Mouse (Mus musculus) layer of hippocampus, postnatal 25 days (tissue): ENCODE measurements around the gene Mei4. TPM values are rescaled to one million over a fixed set of nuclear protein-coding genes. Genes with fewer than 3 reads are reported as not detected.

Experiments used
- DNase-seq, 2 experiments: peaks; one replicate each; pipeline ENCODE4 v3.0.0; 2022; ENCODE audit warnings: mixed read lengths in 2 of 2, low spot score in 1 of 2; ENCODE audit errors: extremely low spot score in 1 of 2
- total RNA-seq, 2 experiments: library from RNA; stranded (reverse); gene quantifications; 2 replicates each; pipeline ENCODE4 v1.2.3; 2021

Gene Mei4
- total RNA-seq, 2 experiments from 2014 or later = 1.1 TPM

DNA sequence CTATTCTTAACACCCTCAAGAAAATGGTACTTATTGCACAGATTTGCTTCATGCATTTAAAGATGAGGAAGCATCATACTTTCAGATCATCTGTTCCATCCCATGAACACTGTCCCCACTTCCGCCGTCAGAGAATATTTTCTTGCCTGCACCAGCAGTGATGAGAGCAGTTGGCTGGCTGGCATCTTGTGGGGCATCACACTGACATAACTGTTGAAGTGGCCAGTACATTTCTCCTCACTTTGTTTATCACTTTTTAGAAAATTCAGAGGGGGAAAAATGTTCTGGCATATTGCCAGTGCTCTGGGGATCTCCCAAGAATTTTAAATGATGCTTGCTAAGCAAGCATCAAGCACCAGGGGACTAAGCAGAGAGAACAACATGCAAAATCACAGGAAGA lies 251.4 kb downstream of the Mei4 start:
- DNase-seq = no peak

DNA sequence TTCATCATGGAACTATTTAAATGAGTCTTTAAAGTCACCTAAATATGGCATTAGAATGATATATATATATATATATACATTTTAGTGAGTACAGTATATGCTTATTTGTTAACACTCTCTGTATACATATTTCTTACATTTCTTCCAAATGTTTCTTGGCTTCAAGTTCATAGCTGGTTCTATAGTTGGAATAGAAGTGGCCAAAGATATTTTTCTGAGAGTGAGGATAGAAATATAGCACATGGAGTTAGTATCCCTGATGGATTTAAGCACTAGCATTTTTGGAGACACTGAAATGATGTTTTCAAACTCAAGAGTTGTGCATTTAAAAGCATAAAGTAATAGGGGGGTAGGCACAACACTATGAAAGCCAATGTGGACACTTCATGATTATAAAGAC lies 272.6 kb downstream of the Mei4 start:
- no peak for DNase-seq

DNA sequence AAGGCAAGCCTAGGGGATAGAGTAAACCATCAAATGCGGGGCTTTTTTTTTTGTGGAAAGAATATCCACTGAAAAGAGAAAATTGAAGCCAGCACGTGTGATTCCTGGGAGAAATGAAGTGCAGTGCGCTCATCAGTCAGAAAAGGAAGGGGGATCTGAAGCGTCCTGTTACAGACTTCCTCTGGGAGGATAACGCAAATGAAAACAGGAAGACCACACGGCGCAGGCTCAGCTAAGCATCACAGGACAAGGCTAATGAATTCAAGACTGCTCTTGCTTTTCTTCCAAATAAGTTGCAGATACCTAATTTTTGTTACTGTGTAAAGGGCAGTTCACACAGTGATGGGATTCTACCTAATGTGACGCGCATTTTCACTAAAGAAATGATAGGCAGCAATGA lies 296.7 kb downstream of the Mei4 start:
- DNase-seq = no peak

DNA sequence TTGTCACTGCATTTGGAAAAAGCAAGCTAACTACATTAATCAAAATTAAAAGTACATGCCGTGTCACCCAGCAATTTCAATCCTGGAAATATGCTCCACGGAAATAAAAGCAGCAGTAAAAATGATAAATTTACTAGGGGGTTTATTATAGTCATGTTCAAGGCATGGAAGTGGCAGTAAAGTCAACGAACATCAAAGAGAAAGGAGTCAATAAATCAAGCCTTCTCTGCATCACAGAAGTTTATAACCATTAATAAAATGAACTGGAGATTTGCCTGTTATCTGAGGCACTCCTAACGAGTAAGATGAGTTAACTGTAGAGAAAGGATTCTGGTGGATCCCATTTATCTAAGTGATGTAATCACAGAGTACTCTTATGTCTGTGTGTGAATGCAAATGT lies 298.9 kb downstream of the Mei4 start:
- DNase-seq = no peak

DNA sequence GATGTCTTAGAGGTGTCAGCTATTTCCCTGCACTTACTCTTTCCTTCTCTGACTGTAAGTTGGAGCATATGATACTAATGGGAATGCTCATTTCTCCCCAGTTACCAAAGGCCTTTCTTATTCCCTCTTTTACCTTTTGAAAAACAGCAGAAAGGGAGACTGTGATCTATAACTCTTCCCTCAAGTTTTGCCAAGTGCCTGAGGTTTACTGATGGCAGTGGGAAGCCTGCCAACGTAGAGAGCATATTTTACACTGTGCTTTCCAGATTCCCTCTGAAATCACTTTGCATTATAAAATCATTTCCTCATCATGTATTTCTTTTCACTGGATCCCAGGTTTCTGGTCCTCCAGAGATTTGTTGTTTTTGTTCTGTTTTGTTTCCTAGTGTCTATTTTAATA lies 354.5 kb downstream of the Mei4 start:
- DNase-seq = no peak

DNA sequence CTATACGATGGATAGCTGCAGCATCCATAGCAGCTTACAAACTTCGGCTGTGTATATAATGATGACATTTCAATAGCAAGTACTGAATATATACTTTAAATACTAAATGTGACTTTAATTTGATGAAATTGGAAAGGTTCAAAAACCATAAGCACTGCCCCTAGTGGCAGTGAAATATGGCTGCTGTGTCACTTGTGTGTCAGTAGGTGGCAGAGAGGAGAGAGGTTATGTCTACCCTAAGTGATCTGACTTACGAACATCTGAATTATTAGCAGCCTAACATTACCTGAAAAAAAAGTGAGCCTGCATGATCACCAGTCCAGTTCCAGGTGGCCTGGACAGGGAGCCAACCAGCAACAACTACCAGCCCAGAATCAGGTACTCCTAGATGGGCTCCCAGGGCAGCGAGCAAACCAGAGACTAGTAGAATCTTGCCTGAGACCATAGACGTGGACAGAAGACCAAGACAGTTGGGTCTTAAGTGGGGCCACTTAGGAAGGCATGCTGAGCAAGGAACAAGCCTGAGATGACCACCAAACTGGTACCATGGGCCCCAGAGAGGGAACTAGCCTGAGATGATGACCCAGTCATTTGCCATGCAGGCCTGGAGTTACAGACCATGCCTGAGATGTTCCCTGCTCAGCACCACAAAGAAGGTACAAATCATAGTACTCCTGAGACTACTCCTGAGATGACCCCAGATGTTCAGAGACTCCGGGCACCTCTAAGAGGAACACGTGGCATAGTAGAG lies 384.4 kb downstream of the Mei4 start:
- no peak for DNase-seq

Other genes starting within 250 kb of the Mei4 start
- 10 to 100 TPM in 1 of 2 experiments, 1 to 10 TPM in 1; 9.9 to 12.6 TPM for gene Htr1b, start 229.8 kb upstream of the Mei4 start, total RNA-seq